Mouse (Mus musculus) ES-E14 (cell line): Measurements from ENCODE around the gene Cox14. TPM values are rescaled to one million over a fixed set of nuclear protein-coding genes. Genes with fewer than 3 reads are reported as not detected.
A peak's percentile ranks its signal among the peaks of the same experiment; 100 is the strongest.
"Not testable (repeated sequence)": the region's sequence is repeated elsewhere in the genome, so short reads cannot be mapped to it uniquely, and the experiment has no call there.

Experiments used
- DNase-seq: peaks from one replicate; pipeline ENCODE4 v3.0.0-alpha.2; 2013; ENCODE audit warnings: low read depth, low spot score
- H3K27ac ChIP-seq: 2 replicates; pipeline ENCODE4 v1.5.1; 2012; ENCODE audit warnings: low read depth, mild to moderate bottlenecking, low read length, moderate library complexity, mixed read lengths; ENCODE audit not compliant: poor library complexity, insufficient read depth, severe bottlenecking
- H3K36me3 ChIP-seq: 2 replicates; pipeline ENCODE4 v1.6.1; 2012; ENCODE audit warnings: mild to moderate bottlenecking, low read length, moderate library complexity, mixed read lengths; ENCODE audit not compliant: control insufficient read depth, poor library complexity, insufficient read depth, severe bottlenecking
- H3K4me1 ChIP-seq, 2 experiments: fragments of 150-350 bp in 1 of 2; sonication (generic) in 1 of 2; 2 replicates each; pipeline ENCODE4 v1.6.1; 2012; ENCODE audit warnings: low read length in 2 of 2, mild to moderate bottlenecking in 1 of 2, mixed read lengths in 1 of 2; ENCODE audit not compliant: control insufficient read depth in 2 of 2, insufficient read depth in 2 of 2, poor library complexity in 1 of 2
- H3K4me3 ChIP-seq, 2 experiments: fragments of 150-350 bp in 1 of 2; sonication (generic) in 1 of 2; 2 replicates each; pipeline ENCODE4 v1.5.1; 2012; ENCODE audit warnings: low read length in 2 of 2, low read depth in 1 of 2, mild to moderate bottlenecking in 1 of 2, mixed read lengths in 1 of 2; ENCODE audit not compliant: insufficient read depth in 1 of 2, poor library complexity in 1 of 2, severe bottlenecking in 1 of 2
- H3K9ac ChIP-seq: 2 replicates; pipeline ENCODE4 v1.6.1; 2012; ENCODE audit warnings: low read depth, mild to moderate bottlenecking, low read length, mixed read lengths; ENCODE audit not compliant: poor library complexity, insufficient read depth, severe bottlenecking
- H3K9me3 ChIP-seq: fragments of 150-350 bp; sonication (generic); 2 replicates; pipeline ENCODE4 v1.6.1; 2012; ENCODE audit warnings: low read depth, mild to moderate bottlenecking, low read length; ENCODE audit not compliant: control insufficient read depth, insufficient read depth
- CHD2 ChIP-seq: IDR thresholded peaks from 2 replicates; pipeline ENCODE4 v1.6.1; 2014; ENCODE audit warnings: mild to moderate bottlenecking, low read depth, low read length, inconsistent platforms
- HCFC1 ChIP-seq: IDR thresholded peaks from 2 replicates; pipeline ENCODE4 v1.6.1; 2012; ENCODE audit warnings: low read length, inconsistent platforms, borderline replicate concordance; ENCODE audit not compliant: insufficient read depth
- MAFK ChIP-seq: IDR thresholded peaks from 2 replicates; pipeline ENCODE4 v1.6.1; 2014; ENCODE audit warnings: mild to moderate bottlenecking, low read depth, low read length, inconsistent platforms; ENCODE audit not compliant: insufficient read depth
- ZC3H11A ChIP-seq: IDR thresholded peaks from 2 replicates; pipeline ENCODE4 v1.6.1; 2012; ENCODE audit warnings: low read depth, mild to moderate bottlenecking, inconsistent platforms, low read length, borderline replicate concordance
- ZNF384 ChIP-seq: IDR thresholded peaks from 2 replicates; pipeline ENCODE4 v1.6.1; 2012; ENCODE audit warnings: low read depth, low read length, inconsistent platforms
- in situ Hi-C, 2 experiments: fragments of 600-800 bp; cut with MboI; formaldehyde crosslinking; loops; one replicate each; pipeline ENCODE4 v1.15.1; 2025; ENCODE audit warnings: low sequenced_read_pairs in 2 of 2, inconsistent platforms in 1 of 2; ENCODE audit not compliant: unreplicated experiment in 2 of 2
- total RNA-seq: library from RNA; depleted of rRNA; stranded (reverse); fragments of 300-350 nt; gene quantifications from 2 replicates; pipeline ENCODE4 v1.2.3, GENCODE M21; 2012

The Cox14 gene
- total RNA-seq, 1 experiment = 86.6 TPM

DNA sequence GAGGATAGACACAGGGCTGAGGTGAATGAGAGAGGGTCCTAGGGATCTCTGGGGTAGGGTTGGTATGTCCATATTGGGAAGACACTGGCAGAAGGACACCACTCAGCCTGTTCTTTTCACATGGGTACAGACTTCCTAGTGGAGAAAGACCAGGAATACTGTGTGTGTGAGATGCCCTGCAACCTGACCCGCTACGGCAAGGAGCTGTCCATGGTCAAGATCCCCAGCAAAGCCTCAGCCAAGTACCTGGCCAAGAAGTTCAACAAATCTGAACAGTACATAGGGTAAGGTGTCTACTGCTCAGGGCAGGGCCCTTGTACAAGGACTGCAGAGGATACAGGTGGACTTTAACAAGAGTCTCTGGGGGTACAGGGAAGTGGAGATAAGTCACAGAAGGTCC is 28.1 kb upstream of the Cox14 start:
- Histone ChIP-seq H3K4me3 (no peak overlapping the region), H3K9ac (no peak overlapping the region), H3K9me3 (no peaks in the 10 kb centered on the region), H3K36me3 (no peaks in the 10 kb centered on the region), H3K27ac (no peak overlapping the region), H3K4me1 (peaks cover 6 to 18% of the 10 kb centered on the region in 2 experiments; a peak in 2 of 4 replicates)
- TF ChIP-seq MAFK = no peak
- TF ChIP-seq HCFC1 = no peak
- no peak for TF ChIP-seq CHD2
- TF ChIP-seq ZNF384 = no peak
- no peak for TF ChIP-seq ZC3H11A
- no peak for DNase-seq
- in situ Hi-C loops = no loop called here

DNA sequence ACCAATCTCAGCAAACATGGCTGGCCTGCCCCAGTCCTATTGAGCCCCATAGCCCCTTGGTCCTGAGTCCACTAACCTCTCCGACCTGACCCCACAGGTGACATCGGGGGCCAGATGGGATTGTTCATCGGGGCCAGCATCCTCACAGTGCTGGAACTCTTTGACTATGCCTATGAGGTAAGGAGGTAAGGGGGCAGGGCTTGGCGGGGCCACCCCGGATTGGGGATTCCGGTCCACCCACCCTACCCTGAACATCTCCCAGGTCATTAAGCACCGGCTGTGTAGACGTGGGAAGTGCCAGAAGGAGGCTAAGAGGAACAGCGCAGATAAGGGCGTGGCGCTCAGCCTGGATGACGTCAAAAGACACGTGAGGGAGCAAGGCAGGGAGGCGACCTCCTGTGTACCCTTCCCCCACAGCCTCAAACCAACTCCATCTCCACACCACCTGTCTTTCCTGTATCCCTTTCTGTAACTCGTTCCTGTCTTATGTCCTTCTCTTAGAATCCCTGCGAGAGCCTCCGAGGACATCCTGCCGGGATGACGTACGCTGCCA is 26.8 kb upstream of the Cox14 start:
- no peak overlapping the region for H3K4me3 ChIP-seq
- no peaks in the 10 kb centered on the region for H3K36me3 ChIP-seq
- no peaks in the 10 kb centered on the region for H3K9me3 ChIP-seq
- TF ChIP-seq MAFK (no peak), CHD2 (no peak), ZC3H11A (no peak), HCFC1 (no peak), ZNF384 (no peak)
- no peak for DNase-seq
- in situ Hi-C loops = no loop called here
- no peak overlapping the region for H3K27ac ChIP-seq
- no peak overlapping the region for H3K9ac ChIP-seq
- H3K4me1 ChIP-seq = peaks cover 6 to 22% of the 10 kb centered on the region in 2 experiments; a peak in 3 of 4 replicates

DNA sequence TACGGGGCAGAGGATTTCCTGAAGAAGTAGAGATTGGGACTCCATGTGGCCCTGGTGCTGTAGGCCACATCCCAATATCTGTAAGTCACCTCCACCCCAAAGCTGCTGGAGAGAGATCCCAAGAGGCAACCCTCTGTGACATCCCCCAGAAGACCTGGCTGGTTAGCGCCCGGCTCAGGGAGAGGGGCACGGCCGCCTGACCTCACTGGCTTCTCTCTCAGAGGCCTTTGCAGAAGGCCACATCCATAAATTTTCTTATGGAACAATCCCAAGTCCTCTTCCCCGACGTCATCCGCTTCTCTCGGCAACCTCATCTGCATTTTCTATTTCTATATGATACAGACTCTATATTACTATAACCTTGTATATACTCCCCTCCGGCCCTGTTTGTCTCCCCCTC is 25.7 kb upstream of the Cox14 start:
- TF ChIP-seq HCFC1 (no peak), ZC3H11A (no peak), MAFK (no peak), CHD2 (no peak), ZNF384 (no peak)
- in situ Hi-C loops = no loop called here
- DNase-seq = no peak
- Histone ChIP-seq H3K9ac (no peak overlapping the region), H3K4me3 (no peak overlapping the region), H3K27ac (no peak overlapping the region), H3K9me3 (no peaks in the 10 kb centered on the region), H3K36me3 (0 out of 2 replicates have a peak, but pooled peaks cover 2% of the 10 kb centered on the region), H3K4me1 (peaks cover 6 to 22% of the 10 kb centered on the region in 2 experiments; a peak in 3 of 4 replicates)

DNA sequence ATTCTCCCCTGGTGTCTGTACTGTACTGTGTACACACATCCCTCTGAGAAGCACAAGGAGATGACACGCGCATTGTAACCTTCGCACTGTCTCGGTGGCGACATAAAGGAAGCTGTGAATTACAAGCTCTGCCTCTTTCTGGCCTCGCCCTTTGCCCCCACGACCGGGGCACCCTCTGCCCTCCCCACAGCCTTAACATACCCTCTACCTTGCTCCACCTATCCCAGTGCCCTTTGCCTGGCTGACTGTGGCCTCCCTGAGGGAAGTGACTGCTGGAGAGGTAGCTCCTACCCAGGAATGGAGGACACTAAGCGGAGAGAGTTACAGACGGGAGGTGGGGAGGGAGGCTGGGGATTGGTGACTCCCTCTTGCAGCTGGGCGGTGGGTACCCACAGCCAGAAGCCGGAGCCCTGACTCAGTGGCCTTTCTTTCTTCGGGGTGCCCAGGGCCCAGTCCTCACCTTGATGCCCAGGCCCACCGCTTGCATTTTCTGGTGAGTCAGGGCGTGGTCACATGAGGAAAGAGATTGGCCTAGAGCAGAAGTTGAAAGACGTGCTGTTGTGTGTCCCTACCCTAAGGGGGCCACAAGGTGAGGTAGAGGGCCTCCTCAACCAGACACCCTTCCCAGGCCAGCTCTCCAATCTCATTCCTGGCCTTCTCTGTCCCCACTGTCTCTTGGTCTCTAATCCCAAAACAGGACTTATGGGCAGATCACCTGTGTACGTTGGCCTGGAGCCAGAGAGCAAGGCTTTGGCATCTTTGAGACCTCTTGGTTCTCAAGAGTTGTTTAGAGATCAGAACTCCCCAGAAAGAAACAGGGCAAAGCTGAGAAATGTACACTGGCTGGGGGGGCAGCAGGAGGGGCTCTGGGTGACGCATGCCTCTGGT is 25.0 kb upstream of the Cox14 start:
- H3K36me3 ChIP-seq = 0 out of 2 replicates have a peak, but pooled peaks cover 2% of the 10 kb centered on the region
- peaks cover 6 to 22% of the 10 kb centered on the region in 2 experiments; a peak in 3 of 4 replicates for H3K4me1 ChIP-seq
- no peaks in the 10 kb centered on the region for H3K9me3 ChIP-seq
- in situ Hi-C loops = no loop called here
- TF ChIP-seq ZC3H11A (no peak), CHD2 (no peak), HCFC1 (no peak), ZNF384 (no peak), MAFK (no peak)
- no peak overlapping the region for H3K27ac ChIP-seq
- peak overlapping the region in 1 of 2 experiments; percentile 29; a peak in 1 of 4 replicates for H3K4me3 ChIP-seq
- peak overlapping the region; percentile 95; the same call in 1 of the 2 replicates for H3K9ac ChIP-seq
- no peak for DNase-seq

DNA sequence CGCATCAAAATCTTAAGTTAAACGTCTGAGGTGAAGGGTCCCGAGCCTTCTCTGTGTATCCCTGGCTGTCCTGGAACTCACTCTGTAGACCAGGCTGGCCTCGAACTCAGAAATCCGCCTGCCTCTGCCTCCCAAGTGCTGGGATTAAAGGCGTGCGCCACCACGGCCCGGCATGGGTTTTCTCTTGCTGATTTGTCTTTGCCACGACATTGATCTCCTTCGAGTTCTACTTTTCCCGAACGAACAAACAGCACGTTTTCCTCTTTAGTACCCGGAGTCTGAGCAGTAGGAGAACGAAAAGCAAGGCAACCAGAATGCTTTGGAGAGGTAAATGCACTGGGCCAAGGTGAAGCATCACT is 23.8 kb upstream of the Cox14 start:
- Histone ChIP-seq H3K27ac (peak overlapping the region; percentile 65; the same call in 1 of the 2 replicates), H3K4me1 (peaks cover 6 to 22% of the 10 kb centered on the region in 2 experiments; a peak in 3 of 4 replicates), H3K9ac (peak overlapping the region; percentile 95; the same call in 1 of the 2 replicates), H3K4me3 (peak overlapping the region; percentile 89 to 90)
- H3K36me3 ChIP-seq, in situ Hi-C loops, DNase-seq, H3K9me3 ChIP-seq: not testable (repeated sequence)
